Mouse (Mus musculus): ENCODE data around the gene Nolc1. TPM values are rescaled to one million over a fixed set of nuclear protein-coding genes. Genes with fewer than 3 reads are reported as not detected.

Gene Nolc1
- polyA plus RNA-seq, 1 experiment from 2014 or later, result 79.8 TPM

DNA sequence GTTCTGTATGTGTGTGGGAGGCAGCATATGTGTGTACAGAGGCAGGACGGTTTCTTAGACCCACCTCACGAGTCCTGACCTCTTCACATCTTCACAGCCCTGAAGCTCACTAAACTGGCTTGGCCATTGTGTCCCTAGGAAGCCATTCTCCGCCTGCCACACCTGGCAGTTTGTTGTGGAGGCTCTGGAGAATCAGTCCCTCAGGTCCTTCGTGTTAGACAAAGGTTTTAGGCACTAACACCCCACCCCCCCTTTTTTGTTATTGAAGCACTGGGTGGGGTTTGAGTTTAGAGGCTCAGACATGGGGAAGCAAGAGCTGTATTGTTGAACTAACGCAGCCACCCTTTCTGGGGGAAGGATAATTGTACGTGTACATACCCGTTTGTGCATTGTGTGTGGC is 2.4 kb upstream of the Nolc1 start:
- WGBS, result 76% methylated on average over 7 of the region's 7 CpGs
- peaks cover 13% of the 10 kb centered on the region for H3K4me1 ChIP-seq (ENCODE audit: control insufficient read depth, insufficient read depth, low read length)
- no peak for ATAC-seq (ENCODE audit: insufficient read depth, low FRiP score)

DNA sequence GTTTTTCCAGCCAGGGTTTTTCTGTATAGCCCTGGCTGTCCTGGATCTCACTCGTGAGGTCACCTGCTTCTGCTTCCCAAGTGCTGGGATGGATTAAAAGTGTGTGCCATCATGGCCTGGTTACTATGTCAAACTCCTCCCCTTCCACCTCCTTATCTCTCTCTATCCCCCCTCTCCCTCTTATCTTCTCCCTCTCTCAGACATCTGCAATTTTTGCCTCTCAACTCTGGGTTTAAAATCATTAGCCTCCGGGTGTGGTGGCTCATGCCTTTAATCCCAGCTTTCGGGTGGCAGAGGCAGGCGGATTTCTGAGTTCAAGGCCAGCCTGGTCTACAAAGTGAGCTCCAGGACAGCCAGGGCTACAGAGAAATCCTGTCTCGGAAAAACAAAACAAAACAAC is 1.4 kb upstream of the Nolc1 start:
- H3K4me3 ChIP-seq (replicated peaks; ENCODE audit: low read length), result no peak overlapping the region
- no peak overlapping the region for H3K4me2 ChIP-seq (ENCODE audit: low read depth, low read length)
- H3K4me1 ChIP-seq (ENCODE audit: control insufficient read depth, insufficient read depth, low read length), result peaks cover 13% of the 10 kb centered on the region
- 88% methylated on average over 5 of the region's 5 CpGs for WGBS
- no peaks in the 10 kb centered on the region for H3K27me3 ChIP-seq (ENCODE audit: control insufficient read depth, insufficient read depth, low read length)
- H3K27ac ChIP-seq (ENCODE audit: low read length), result no peak overlapping the region
- no peak for ATAC-seq (ENCODE audit: insufficient read depth, low FRiP score)
- H3K9ac ChIP-seq (ENCODE audit: low read length), result no peak overlapping the region
- no peaks in the 10 kb centered on the region for H3K9me3 ChIP-seq (replicated peaks; ENCODE audit: control insufficient read depth, low read length)
- peaks cover 10% of the 10 kb centered on the region for H3K36me3 ChIP-seq (ENCODE audit: control insufficient read depth, insufficient read depth, low read length)

More for the DNA sequence above, 2.4 kb upstream of the Nolc1 start:
- H3K27me3 ChIP-seq (ENCODE audit: control insufficient read depth, insufficient read depth, low read length), result no peaks in the 10 kb centered on the region
- no peak overlapping the region for H3K4me3 ChIP-seq (replicated peaks; ENCODE audit: low read length)
- no peaks in the 10 kb centered on the region for H3K9me3 ChIP-seq (replicated peaks; ENCODE audit: control insufficient read depth, low read length)
- H3K9ac ChIP-seq (ENCODE audit: low read length), result no peak overlapping the region
- H3K4me2 ChIP-seq (ENCODE audit: low read depth, low read length), result no peak overlapping the region
- peaks cover 15% of the 10 kb centered on the region for H3K36me3 ChIP-seq (ENCODE audit: control insufficient read depth, insufficient read depth, low read length)
- no peak overlapping the region for H3K27ac ChIP-seq (ENCODE audit: low read length)

DNA sequence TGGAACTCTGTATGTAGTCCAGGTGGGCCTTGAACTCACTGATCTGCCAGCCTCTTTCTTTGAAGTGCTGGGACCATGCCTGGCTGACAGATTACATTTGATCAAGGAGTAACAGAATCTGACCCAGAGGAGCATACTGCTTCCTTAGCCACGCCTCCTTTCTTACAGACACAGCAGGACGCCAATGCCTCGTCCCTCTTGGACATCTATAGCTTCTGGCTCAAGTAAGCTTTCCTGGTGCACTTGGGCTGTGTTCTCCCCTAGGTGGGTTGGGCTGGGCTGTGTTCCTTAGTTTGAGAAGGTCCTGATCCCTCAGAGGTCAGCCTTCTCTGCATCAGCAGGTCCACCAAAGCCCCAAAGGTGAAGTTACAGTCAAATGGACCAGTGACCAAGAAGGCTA is 2.9 kb downstream of the Nolc1 start:
- WGBS, result 70% methylated on average over 3 of the region's 3 CpGs

DNA sequence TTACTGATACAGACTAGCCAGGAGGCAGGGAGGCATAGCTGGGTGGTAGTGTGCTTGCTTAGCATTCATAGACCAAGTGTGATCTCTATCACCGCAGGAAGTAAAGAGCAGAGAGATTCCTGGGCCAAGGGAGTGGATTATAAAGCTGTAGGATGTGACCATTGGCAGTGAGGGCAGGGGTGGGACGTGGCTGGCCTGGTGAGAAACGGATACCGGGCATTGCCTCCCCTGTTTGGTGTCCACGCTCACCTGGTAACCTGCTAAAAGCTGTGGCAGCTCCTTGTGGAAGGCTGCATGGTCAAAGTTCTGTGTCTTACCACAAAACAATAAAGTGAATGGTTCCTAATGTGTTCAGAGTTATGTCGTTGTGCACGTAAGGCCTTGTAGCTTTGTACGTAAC is 9.5 kb downstream of the Nolc1 start:
- Histone ChIP-seq H3K4me3 (replicated peaks; ENCODE audit: low read length) (no peak overlapping the region), H3K4me1 (ENCODE audit: control insufficient read depth, insufficient read depth, low read length) (no peaks in the 10 kb centered on the region), H3K9ac (ENCODE audit: low read length) (no peak overlapping the region), H3K9me3 (replicated peaks; ENCODE audit: control insufficient read depth, low read length) (no peaks in the 10 kb centered on the region), H3K36me3 (ENCODE audit: control insufficient read depth, insufficient read depth, low read length) (peaks cover 38% of the 10 kb centered on the region), H3K4me2 (ENCODE audit: low read depth, low read length) (no peak overlapping the region), H3K27me3 (ENCODE audit: control insufficient read depth, insufficient read depth, low read length) (no peaks in the 10 kb centered on the region), H3K27ac (ENCODE audit: low read length) (no peak overlapping the region)
- ATAC-seq (ENCODE audit: insufficient read depth, low FRiP score), result no peak
- WGBS, result 96% methylated on average over 8 of the region's 8 CpGs

More for the DNA sequence above, 2.9 kb downstream of the Nolc1 start:
- Histone ChIP-seq H3K36me3 (ENCODE audit: control insufficient read depth, insufficient read depth, low read length) (peaks cover 21% of the 10 kb centered on the region), H3K27ac (ENCODE audit: low read length) (no peak overlapping the region), H3K4me2 (ENCODE audit: low read depth, low read length) (no peak overlapping the region), H3K9ac (ENCODE audit: low read length) (no peak overlapping the region), H3K9me3 (replicated peaks; ENCODE audit: control insufficient read depth, low read length) (no peaks in the 10 kb centered on the region), H3K27me3 (ENCODE audit: control insufficient read depth, insufficient read depth, low read length) (no peaks in the 10 kb centered on the region), H3K4me3 (replicated peaks; ENCODE audit: low read length) (no peak overlapping the region), H3K4me1 (ENCODE audit: control insufficient read depth, insufficient read depth, low read length) (peaks cover 13% of the 10 kb centered on the region)
- ATAC-seq (ENCODE audit: insufficient read depth, low FRiP score), result no peak

DNA sequence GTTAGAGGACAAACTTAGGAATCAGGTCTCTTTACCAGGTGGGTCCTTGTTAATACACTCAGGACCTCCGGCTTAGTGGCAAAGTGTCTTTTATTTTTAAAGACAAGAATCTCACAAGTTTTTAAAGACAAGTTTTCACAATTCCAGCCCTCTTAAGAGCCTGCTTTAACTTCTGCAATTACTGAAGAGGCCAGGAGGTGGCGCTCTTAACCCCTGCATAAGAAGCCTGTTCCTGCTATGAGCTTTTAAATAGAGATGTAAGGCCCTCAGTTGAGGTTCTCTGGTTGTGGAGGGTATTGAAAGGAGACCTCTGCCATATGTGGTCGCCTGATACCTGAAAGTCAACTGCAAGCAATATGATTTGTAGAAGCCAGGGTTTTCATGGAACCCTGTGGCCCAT is 10.7 kb downstream of the Nolc1 start:
- H3K9ac ChIP-seq (ENCODE audit: low read length), result no peak overlapping the region
- no peaks in the 10 kb centered on the region for H3K9me3 ChIP-seq (replicated peaks; ENCODE audit: control insufficient read depth, low read length)
- H3K27me3 ChIP-seq (ENCODE audit: control insufficient read depth, insufficient read depth, low read length), result no peaks in the 10 kb centered on the region
- no peak overlapping the region for H3K4me3 ChIP-seq (replicated peaks; ENCODE audit: low read length)
- ATAC-seq (ENCODE audit: insufficient read depth, low FRiP score), result no peak
- H3K36me3 ChIP-seq (ENCODE audit: control insufficient read depth, insufficient read depth, low read length), result peaks cover 35% of the 10 kb centered on the region
- no peak overlapping the region for H3K4me2 ChIP-seq (ENCODE audit: low read depth, low read length)
- WGBS, result 57% methylated on average over 3 of the region's 3 CpGs
- H3K27ac ChIP-seq (ENCODE audit: low read length), result no peak overlapping the region
- no peaks in the 10 kb centered on the region for H3K4me1 ChIP-seq (ENCODE audit: control insufficient read depth, insufficient read depth, low read length)

DNA sequence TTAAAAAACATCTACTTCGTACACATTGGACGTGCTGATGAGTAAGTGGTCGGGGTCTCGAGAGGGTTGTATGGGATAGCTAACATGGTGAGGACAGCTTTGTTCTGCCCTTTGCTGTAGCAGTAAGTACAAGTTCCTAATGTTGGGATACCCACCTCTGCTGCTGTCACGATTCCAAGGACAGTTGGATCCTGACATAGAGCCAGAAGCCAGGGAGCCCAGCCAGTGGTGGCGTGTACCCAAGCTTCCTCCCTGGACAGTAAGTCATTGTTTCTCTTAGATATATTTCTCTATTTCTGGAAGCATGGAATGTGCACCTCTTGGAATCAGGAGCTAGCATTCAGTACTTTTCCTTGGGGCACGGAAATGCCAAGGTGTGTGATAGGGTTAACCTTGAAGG is 12.2 kb downstream of the Nolc1 start:
- Histone ChIP-seq H3K27me3 (ENCODE audit: control insufficient read depth, insufficient read depth, low read length) (no peaks in the 10 kb centered on the region), H3K9me3 (replicated peaks; ENCODE audit: control insufficient read depth, low read length) (no peaks in the 10 kb centered on the region), H3K4me1 (ENCODE audit: control insufficient read depth, insufficient read depth, low read length) (no peaks in the 10 kb centered on the region), H3K9ac (ENCODE audit: low read length) (no peak overlapping the region), H3K4me2 (ENCODE audit: low read depth, low read length) (no peak overlapping the region), H3K36me3 (ENCODE audit: control insufficient read depth, insufficient read depth, low read length) (peaks cover 21% of the 10 kb centered on the region), H3K4me3 (replicated peaks; ENCODE audit: low read length) (no peak overlapping the region), H3K27ac (ENCODE audit: low read length) (no peak overlapping the region)
- 71% methylated on average over 7 of the region's 7 CpGs for WGBS
- no peak for ATAC-seq (ENCODE audit: insufficient read depth, low FRiP score)

DNA sequence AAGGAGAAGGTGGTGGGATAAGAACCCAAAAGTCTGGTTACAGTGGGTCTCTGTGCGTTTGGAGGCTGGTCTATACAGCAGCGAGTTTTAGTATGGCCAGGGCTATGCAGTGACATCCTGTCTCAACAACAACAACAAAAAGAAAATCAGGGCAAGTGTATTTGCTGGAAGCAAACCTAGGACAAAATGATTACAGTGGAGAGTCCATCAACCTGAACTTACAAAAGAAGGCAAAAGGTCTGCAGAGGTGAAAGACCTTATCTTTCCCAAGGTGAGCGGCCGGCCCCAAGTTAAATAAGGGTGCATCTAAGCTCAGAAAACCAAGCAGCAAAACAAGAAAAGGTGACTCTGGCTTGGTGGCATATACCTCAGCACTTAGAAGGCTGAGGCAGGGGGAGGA is 16.0 kb downstream of the Nolc1 start:
- no peaks in the 10 kb centered on the region for H3K36me3 ChIP-seq (ENCODE audit: control insufficient read depth, insufficient read depth, low read length)
- WGBS, result 76% methylated on average over 4 of the region's 4 CpGs
- ATAC-seq (ENCODE audit: insufficient read depth, low FRiP score), result no peak

DNA sequence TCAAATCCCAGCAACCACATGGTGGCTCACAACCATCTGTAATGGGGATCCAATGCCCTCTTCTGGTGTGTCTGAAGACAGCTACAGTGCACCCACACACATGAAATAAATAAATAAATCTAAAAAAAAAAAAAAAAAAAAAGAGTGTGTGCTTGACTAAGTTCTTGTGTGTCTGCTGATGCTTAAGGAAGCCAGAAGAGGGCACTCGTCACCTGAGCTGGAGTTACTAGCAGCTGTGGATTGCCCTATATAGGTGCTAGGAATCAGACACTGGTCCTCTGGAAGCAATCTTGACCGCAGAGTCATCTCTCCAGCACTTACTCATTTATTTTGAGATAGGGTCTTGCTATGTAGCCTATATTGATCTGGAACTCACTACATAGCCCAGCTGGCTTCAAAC is 18.5 kb downstream of the Nolc1 start:
- Histone ChIP-seq H3K9ac (ENCODE audit: low read length) (no peak overlapping the region), H3K27ac (ENCODE audit: low read length) (no peak overlapping the region), H3K4me1 (ENCODE audit: control insufficient read depth, insufficient read depth, low read length) (no peaks in the 10 kb centered on the region), H3K36me3 (ENCODE audit: control insufficient read depth, insufficient read depth, low read length) (no peaks in the 10 kb centered on the region), H3K4me2 (ENCODE audit: low read depth, low read length) (no peak overlapping the region), H3K27me3 (ENCODE audit: control insufficient read depth, insufficient read depth, low read length) (no peaks in the 10 kb centered on the region), H3K9me3 (replicated peaks; ENCODE audit: control insufficient read depth, low read length) (no peaks in the 10 kb centered on the region), H3K4me3 (replicated peaks; ENCODE audit: low read length) (no peak overlapping the region)
- no peak for ATAC-seq (ENCODE audit: insufficient read depth, low FRiP score)
- WGBS, result 89% methylated on average over 2 of the region's 2 CpGs

More for the DNA sequence above, 16.0 kb downstream of the Nolc1 start:
- Histone ChIP-seq H3K9ac (ENCODE audit: low read length) (no peak overlapping the region), H3K4me2 (ENCODE audit: low read depth, low read length) (no peak overlapping the region), H3K27me3 (ENCODE audit: control insufficient read depth, insufficient read depth, low read length) (no peaks in the 10 kb centered on the region), H3K4me3 (replicated peaks; ENCODE audit: low read length) (no peak overlapping the region), H3K9me3 (replicated peaks; ENCODE audit: control insufficient read depth, low read length) (no peaks in the 10 kb centered on the region), H3K4me1 (ENCODE audit: control insufficient read depth, insufficient read depth, low read length) (no peaks in the 10 kb centered on the region), H3K27ac (ENCODE audit: low read length) (no peak overlapping the region)

DNA sequence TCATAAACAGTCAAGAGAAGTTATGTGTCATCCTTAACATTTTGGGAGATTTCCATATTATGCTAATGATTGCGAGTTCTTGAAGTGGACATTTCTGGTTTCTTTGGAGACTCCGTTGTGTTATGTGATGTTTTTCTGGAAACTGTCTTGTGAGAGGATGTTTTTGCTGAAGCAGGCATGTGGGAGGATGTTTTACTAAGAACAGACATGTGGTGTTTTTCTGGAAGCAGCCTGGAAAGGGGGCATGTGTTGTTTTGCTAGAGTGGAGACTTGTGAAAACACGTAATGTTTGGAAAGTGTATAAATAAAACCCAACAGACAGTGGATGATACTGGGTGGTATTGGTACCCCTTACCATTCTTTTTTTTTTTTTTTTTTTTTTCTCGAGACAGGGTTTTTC is 19.6 kb downstream of the Nolc1 start:
- no peak overlapping the region for H3K27ac ChIP-seq (ENCODE audit: low read length)
- ATAC-seq (ENCODE audit: insufficient read depth, low FRiP score), result no peak
- no peak overlapping the region for H3K4me3 ChIP-seq (replicated peaks; ENCODE audit: low read length)
- H3K4me1 ChIP-seq (ENCODE audit: control insufficient read depth, insufficient read depth, low read length), result no peaks in the 10 kb centered on the region
- H3K9ac ChIP-seq (ENCODE audit: low read length), result no peak overlapping the region
- no peaks in the 10 kb centered on the region for H3K36me3 ChIP-seq (ENCODE audit: control insufficient read depth, insufficient read depth, low read length)
- no peaks in the 10 kb centered on the region for H3K9me3 ChIP-seq (replicated peaks; ENCODE audit: control insufficient read depth, low read length)
- no peaks in the 10 kb centered on the region for H3K27me3 ChIP-seq (ENCODE audit: control insufficient read depth, insufficient read depth, low read length)
- H3K4me2 ChIP-seq (ENCODE audit: low read depth, low read length), result no peak overlapping the region
- WGBS, result 87% methylated on average over 4 of the region's 4 CpGs

DNA sequence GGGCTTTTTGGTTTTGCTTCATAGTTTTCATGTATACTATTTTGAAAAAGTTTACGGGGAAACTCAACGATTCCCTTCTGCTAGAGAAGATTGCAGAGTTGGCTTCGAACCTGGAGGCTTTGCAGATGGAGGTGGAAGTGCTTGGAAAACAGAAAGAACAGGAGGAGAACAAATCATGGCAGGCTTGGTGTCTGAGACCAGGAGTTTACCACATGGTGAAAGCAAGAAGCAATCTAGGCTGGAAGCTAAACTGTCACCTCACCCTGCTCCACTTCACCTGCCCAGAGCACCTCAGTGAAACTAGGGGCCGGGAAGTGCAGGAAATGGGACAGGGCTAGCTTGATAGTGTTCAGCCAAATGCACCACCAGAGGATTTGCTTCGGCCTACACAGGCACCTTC is 20.7 kb downstream of the Nolc1 start:
- Histone ChIP-seq H3K4me2 (ENCODE audit: low read depth, low read length) (no peak overlapping the region), H3K27ac (ENCODE audit: low read length) (no peak overlapping the region), H3K27me3 (ENCODE audit: control insufficient read depth, insufficient read depth, low read length) (no peaks in the 10 kb centered on the region), H3K4me3 (replicated peaks; ENCODE audit: low read length) (no peak overlapping the region), H3K9ac (ENCODE audit: low read length) (no peak overlapping the region), H3K4me1 (ENCODE audit: control insufficient read depth, insufficient read depth, low read length) (no peaks in the 10 kb centered on the region), H3K9me3 (replicated peaks; ENCODE audit: control insufficient read depth, low read length) (no peaks in the 10 kb centered on the region), H3K36me3 (ENCODE audit: control insufficient read depth, insufficient read depth, low read length) (no peaks in the 10 kb centered on the region)
- WGBS, result 85% methylated on average over 5 of the region's 5 CpGs
- ATAC-seq (ENCODE audit: insufficient read depth, low FRiP score), result no peak
